21 mouse cellular contexts compared by ENCODE assay signal in the genomic region with DNA sequence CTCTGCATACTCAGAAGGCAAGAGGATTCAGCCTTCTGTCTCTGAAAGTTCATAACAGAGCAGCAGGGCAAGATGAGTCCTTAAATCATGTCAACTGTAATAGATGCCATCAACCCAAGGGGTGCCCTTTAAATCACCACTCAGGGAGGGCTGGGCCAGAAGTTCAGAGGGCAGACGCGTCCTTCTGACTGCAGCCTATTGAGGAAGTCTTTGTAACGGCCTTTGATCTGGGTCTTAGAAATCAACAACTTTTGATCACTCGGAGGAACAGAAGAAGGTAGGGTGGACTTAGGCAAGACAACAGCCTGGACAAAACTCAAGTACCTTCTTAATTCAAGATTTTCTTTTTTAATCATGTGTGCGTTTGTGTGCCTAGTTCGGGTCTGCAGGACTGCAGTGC.
"Had no signal": no experiment of that assay in that cellular context is flagged by ENCODE, and none has a peak within 500 bp of the region (broad histone marks: within the 10 kb centered on the region; RNA-seq: fewer than 3 reads in every experiment).

No protein-coding gene starts in this region.

- H3K36me3 ChIP-seq: limb, embryonic 10.5 days; limb, embryonic 13.5 days; liver, embryonic 12.5 days; liver, embryonic 15.5 days; midbrain, embryonic 12.5 days; midbrain, embryonic 15.5 days; neural tube, embryonic 12.5 days; neural tube, embryonic 15.5 days had no signal

- H3K4me3 ChIP-seq: layer of hippocampus, adult 2 months; limb, embryonic 10.5 days; limb, embryonic 13.5 days; liver, embryonic 12.5 days; liver, embryonic 15.5 days; midbrain, embryonic 12.5 days; midbrain, embryonic 15.5 days; neural tube, embryonic 12.5 days; neural tube, embryonic 15.5 days had no signal

- H3K9me3 ChIP-seq: limb, embryonic 10.5 days; limb, embryonic 13.5 days; liver, embryonic 12.5 days; liver, embryonic 15.5 days; midbrain, embryonic 12.5 days; midbrain, embryonic 15.5 days; neural tube, embryonic 12.5 days; neural tube, embryonic 15.5 days had no signal

- DNase-seq: layer of hippocampus, adult 9-11 months; liver; lung, adult 18-20 months; right cerebral cortex, adult 18-20 months; right cerebral cortex, postnatal 14 days; right cerebral cortex, postnatal 4 days; spleen, adult 18-20 months; thymus, adult 2 months; thymus, postnatal 14 days; thymus, postnatal 4 days had no signal

- H3K9ac ChIP-seq: limb, embryonic 13.5 days; liver, embryonic 12.5 days; liver, embryonic 15.5 days; midbrain, embryonic 12.5 days; midbrain, embryonic 15.5 days; neural tube, embryonic 12.5 days; neural tube, embryonic 15.5 days had no signal

- H3K27me3 ChIP-seq: limb, embryonic 13.5 days; midbrain, embryonic 15.5 days; neural tube, embryonic 12.5 days; neural tube, embryonic 15.5 days had no signal

- ATAC-seq: intestine, postnatal 0 days; liver, embryonic 12.5 days; midbrain, embryonic 15.5 days had no signal

- H3K4me2 ChIP-seq: limb, embryonic 13.5 days; liver, embryonic 12.5 days; liver, embryonic 15.5 days; midbrain, embryonic 12.5 days; midbrain, embryonic 15.5 days; neural tube, embryonic 12.5 days; neural tube, embryonic 15.5 days had no signal

- H3K27ac ChIP-seq: layer of hippocampus, adult 2 months; limb, embryonic 10.5 days; limb, embryonic 13.5 days; liver, embryonic 12.5 days; liver, embryonic 15.5 days; macrophage; midbrain, embryonic 12.5 days; midbrain, embryonic 15.5 days; neural tube, embryonic 12.5 days; neural tube, embryonic 15.5 days had no signal

- H3K4me1 ChIP-seq: midbrain, embryonic 12.5 days had no signal
